Mouse (Mus musculus) regulatory T cell (primary cell): ENCODE results near the gene Cldn4.

Source experiments
- in situ Hi-C: fragments of 300-600 bp; cut with MboI, MseI; formaldehyde crosslinking; loops from one replicate; pipeline ENCODE4 v1.15.1; 2025; ENCODE audit warnings: high pct_unique_total_duplicates

The Cldn4 gene

GRCm38 (mm10) chr5:134933281-134933680 is 13.5 kb downstream of the Cldn4 start:
- in situ Hi-C loops = loop anchor here (5.0 kb wide), 1 partner anchor 34 kb away; no protein-coding TSS in a partner anchor

DNA sequence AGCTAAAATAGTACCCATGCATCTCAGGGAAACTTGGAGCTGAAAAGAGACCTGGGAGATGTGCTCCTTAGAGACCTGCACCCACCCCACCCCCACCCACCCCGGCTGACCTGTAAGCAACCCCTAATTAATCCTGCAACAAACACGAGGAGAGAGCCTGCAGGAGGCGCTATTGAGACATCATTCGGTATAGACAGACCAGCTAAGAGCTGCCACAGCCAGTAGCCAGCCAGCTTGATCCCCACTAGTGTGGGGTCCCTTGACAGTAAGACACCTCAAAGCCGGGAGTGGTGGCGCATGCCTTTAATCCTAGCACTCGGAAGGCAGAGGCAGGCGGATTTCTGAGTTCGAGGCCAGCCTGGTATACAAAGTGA is 13.8 kb downstream of the Cldn4 start:
- in situ Hi-C loops = loop anchor here (5.0 kb wide), 1 partner anchor 34 kb away; no protein-coding TSS in a partner anchor

DNA sequence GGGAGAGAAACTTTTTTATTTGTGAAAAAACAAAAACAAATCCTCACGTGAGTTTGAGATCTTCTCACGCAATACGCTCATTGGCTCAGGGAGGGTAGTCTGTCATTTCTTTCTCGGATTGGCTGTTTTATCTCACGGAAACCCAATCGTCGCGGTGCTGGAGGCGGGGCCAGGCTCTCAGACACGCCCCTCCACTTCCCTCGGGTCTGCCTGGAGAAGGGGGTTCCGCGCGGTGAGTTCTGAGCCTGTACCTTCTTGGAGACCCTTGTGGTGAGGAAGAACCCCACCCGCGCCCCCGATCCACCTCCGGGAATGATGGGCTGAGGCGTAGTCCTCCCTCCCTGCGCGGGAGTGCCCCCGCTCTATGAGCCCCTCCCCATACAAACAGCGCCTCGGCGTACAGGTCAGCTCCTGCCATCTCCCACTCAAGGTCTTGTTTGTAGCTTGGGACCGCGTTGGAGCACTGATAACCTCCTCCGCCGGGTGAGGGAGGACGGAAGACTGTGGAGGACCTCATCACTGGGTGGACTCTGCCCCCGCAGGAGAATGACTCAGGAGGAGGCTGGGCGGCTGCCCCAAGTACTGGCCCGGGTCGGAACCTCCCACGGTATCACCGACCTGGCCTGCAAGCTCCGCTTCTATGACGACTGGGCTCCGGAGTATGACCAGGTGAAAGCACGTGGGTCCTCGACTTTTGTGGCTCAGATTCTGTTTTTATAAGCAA is 14.4 kb downstream of the Cldn4 start, which contains the start of gene Mettl27:
Mettl27 (plus strand) TSS at position 190 of the 724 bp plus-strand sequence.
- in situ Hi-C loops = loop anchor here (5.0 kb wide), 1 partner anchor 35 kb away; no protein-coding TSS in a partner anchor

DNA sequence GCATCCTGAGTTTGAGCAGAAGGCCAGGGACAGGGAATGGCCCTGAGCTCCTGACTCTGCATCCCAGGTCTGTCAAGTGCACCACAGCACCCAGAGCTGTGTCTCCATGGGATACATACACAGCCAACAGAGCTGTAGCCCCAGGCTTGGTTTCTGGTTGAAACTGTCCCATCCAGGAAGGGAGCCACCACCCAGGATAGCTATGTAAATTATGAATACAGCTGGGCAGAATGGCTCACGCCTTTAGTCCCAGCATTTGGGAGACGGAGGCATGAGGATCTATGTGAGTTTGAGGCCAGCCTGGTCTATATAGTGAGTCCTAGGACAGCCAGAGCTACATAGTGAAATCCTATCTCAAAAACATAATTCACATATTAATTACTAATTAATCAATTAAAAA is 16.7 kb downstream of the Cldn4 start:
- in situ Hi-C loops = loop anchor here (5.0 kb wide), 1 partner anchor 37 kb away; no protein-coding TSS in a partner anchor

GRCm38 (mm10) chr5:134926726-134927125 is 20.0 kb downstream of the Cldn4 start:
- in situ Hi-C loops = no loop called here

GRCm38 (mm10) chr5:134923141-134923540 is 23.6 kb downstream of the Cldn4 start:
- in situ Hi-C loops = no loop called here

DNA sequence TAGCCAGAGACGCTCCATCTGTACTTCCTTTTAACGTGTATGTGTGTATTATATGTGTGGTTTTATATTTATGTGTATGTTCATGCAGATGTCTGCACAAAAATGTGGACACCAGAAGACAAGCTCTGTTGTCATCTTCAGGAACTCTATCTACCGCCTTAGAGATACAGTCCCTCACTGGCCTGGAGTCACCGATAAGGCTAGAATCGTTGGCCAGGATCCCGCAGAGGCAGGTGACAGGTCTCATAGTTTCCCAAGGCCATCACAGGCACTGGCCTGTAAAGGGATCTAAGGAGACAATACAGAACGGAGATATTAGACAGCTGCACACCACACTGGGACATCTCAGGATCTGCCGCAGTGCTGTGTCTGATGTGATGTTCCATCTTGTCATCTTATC is 25.6 kb downstream of the Cldn4 start:
- in situ Hi-C loops = no loop called here

DNA sequence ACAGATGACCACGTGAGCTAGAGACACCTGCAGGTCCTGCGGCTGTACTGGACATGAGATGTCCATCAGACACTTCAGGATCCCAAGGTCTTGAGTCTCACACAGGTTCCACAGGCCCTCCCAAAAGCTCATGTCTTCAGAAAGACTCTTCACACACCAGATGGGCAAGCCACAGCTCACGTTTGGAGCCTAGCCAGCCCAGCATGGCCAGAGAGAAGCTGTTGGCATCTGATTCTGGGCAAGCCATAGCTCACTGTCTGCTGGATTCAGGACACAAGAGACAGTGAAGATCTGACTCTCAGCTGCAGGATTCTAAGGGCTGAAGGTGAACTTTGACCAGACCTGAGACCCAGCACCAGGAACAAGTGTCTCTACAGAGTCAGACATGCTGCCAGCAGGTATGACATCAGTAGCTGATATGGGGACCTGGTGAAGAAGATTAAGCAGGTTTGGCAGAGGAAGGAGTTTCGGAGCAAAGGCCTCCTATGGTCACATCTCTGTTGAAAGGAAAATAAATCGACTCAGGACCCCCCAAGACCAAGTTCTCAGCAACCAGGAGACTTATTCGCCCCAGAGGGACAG is 26.5 kb downstream of the Cldn4 start:
- in situ Hi-C loops = no loop called here

DNA sequence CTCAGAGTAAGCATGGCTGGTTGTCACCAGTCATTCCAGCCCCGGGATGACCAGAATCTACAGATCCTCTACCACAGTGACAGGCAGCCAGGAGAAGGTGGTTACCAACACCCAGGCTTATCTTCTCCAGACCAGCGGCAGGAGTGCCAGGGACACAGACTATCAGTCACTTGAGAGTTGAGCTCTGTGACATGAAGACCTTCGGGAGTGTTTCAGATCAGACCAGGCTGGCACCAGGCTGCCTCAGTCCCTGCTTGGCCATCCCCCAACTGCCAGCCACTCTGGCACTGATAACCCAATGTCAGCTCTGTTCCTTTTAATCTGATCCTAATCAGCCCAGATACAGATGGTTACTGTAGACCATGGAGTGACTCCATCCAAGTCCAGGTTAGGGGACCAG is 27.6 kb downstream of the Cldn4 start:
- in situ Hi-C loops = loop anchor here (10.0 kb wide), 1 partner anchor 46 kb away; no protein-coding TSS in a partner anchor

- in situ Hi-C loops = loop anchor here (10.0 kb wide), 1 partner anchor 47 kb away; no protein-coding TSS in a partner anchor
These were observed 28.5 kb downstream of the Cldn4 start for GRCm38 (mm10) chr5:134918071-134918832.

DNA sequence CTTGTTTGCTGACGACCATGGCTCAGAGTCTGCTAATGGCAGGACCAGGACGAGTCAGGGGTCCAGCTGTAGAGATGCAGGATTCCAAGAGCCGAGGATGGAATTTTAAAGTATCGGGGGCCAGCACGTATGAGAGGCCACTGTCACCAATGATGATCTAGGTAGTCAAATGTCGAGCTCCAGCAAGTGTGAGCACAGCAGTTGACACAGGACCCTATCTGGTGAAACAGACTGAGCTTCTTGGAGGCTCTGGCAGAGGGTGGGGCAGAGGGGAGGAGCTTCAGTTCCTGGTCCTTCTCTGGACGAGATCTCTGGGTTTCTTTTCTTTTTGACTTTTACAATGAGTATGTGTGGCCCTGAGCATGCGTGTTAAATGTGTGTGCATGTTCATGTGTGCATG is 31.4 kb downstream of the Cldn4 start, which contains the start of gene Cldn13:
Cldn13 (minus strand) TSS at position 216 of the 400 bp plus-strand sequence.
- in situ Hi-C loops = loop anchor here (10.0 kb wide), 1 partner anchor 49 kb away; no protein-coding TSS in a partner anchor

GRCm38 (mm10) chr5:134914510-134914909 is 32.2 kb downstream of the Cldn4 start:
- in situ Hi-C loops = loop anchor here (10.0 kb wide), 1 partner anchor 50 kb away; no protein-coding TSS in a partner anchor

DNA sequence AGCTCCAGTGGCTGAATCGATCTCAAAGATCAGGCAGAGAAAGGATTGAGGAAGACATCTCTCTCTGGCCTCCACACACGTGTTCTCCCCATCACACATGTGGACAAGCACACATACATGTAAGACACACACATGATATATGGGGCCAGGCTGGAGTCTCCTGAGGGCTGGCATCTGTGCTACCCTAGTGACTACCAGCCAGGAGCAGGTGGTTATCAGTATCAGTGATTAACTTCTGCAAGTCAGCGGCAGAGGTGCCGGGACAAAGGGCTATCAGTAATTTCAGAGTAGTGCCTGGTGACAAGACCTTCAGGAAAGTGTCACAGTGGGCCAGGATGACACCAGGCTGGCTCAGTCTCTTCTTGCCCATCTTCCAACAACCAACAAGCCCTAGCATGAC is 33.0 kb downstream of the Cldn4 start:
- in situ Hi-C loops = loop anchor here (10.0 kb wide), 1 partner anchor 51 kb away; no protein-coding TSS in a partner anchor

DNA sequence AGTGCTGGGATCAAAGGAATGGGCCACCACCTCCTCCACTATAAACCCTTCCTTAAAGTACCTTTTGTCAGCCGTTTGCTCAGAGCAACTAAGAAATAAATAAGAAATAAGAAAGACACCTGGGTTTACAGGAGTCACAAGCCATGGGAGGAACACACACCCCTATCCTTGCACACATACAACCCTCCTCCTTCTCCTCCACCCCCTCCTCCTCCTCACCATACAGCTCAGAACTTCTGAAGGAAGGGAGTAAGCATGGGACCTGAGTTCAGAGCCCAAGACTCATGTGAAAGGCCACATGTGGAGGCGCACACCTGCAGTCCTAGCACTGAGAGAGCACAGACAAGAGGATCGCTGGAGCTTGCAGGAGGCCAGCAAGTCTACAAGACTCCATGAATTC is 33.4 kb downstream of the Cldn4 start:
- in situ Hi-C loops = loop anchor here (10.0 kb wide), 1 partner anchor 51 kb away; no protein-coding TSS in a partner anchor

DNA sequence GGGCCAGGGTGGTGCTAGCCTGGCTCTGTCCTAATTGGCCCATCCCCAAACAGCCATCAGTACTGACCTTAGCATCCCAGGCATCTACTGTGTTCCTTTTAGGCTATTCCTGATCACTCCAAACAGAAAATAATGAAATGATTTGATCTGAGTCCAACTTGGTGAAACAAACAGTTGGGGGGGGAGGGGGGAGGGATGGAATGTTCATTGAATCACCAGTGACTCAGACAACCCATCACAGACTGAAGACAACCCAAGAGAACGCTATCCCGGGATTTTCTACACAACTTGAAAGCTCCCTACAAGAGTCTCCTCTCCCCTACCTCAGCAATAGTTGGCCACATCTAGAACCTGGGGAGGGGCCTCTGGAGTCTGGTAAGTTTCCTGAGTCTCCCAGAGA is 34.8 kb downstream of the Cldn4 start:
- in situ Hi-C loops = loop anchor here (10.0 kb wide), 1 partner anchor 53 kb away; no protein-coding TSS in a partner anchor

GRCm38 (mm10) chr5:134907135-134907534 is 39.6 kb downstream of the Cldn4 start:
- in situ Hi-C loops = no loop called here

- in situ Hi-C loops = no loop called here
These were observed 40.1 kb downstream of the Cldn4 start, which contains the start of gene Tmem270 for GRCm38 (mm10) chr5:134906633-134907032. Gene Tmem270 (minus strand): TSS chr5:134906733.

GRCm38 (mm10) chr5:134901644-134902027 is 45.1 kb downstream of the Cldn4 start:
- in situ Hi-C loops = no loop called here

DNA sequence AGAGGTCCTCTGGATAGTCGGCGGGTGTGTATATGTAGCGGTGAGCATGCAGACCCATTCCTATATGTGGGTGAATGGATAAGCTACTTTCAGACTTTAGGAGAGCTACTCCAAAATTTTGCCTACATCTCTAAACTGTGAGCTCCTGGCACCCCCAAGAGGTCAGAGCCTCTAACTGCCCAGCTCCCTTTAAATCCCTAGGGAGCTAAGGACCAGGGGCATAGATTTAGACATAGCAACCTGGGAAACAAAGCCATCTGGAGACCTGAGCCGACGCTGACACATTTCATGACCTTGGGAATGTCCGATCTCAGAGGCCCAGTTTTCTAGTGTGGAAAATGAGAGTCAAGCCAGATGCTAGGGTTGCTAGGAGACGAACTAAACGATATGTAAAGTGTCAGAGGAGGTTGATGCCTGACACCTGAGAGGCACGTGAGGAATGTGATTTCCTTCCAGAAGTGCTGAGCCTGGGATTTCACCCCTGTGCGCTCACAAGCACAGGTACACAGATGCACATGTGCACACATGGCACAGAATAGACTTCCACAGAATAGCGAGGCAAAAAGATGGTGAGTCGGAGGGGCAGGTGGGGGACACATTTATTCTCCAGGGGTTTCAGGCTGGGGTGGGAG is 45.6 kb downstream of the Cldn4 start:
- in situ Hi-C loops = no loop called here

DNA sequence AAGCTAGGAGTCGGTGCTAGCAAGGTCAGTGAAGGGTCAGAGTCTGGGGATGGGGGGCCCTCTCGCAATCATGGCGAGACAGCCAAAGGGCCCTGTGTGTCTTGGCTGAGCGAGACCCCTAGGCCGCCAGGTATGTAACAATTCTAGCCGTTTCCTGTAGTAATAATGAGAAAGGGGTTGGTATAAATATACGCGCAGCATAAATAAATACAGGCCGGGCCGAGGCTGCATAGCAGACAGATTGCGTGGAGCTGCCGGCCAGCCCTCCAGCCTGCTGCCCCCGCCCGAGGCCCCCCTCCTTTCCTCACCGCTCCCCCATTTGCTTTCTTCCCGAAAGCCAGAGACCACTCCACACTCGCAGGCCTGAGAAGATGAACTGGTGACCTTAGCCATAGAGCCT is 49.1 kb downstream of the Cldn4 start:
- in situ Hi-C loops = no loop called here

DNA sequence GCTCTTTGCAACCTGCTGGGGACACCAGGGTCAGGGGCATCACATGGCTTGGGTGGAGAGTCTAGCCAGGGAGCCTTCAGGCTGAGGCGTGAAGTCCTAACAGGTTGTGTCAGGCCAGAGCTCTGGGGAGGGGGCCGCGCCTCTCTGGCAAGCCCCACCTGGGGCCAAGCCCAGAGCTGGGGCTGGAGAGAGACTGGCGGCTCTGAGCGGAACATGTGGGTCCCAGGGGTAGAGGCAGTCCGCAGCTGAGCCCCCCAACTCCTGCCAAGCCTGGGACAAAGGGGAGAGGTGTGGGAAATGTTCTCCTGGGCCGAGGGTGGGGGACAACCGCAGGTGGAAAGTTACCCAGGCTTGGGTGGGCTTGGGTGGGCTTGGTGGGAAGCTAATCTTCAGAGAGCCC is 49.8 kb downstream of the Cldn4 start:
- in situ Hi-C loops = no loop called here
